Mouse (Mus musculus) kidney, adult 2 months (tissue): Measurements from ENCODE around the gene Gtf3c5.
A peak's percentile ranks its signal among the peaks of the same experiment; 100 is the strongest.

Experiments
- CTCF ChIP-seq: fragments of 200-500 bp; conservative IDR thresholded peaks from 2 replicates; pipeline ENCODE4 v1.5.1; 2011; ENCODE audit warnings: low read depth, mild to moderate bottlenecking, control low read depth, low read length, moderate library complexity, mixed read lengths; ENCODE audit not compliant: insufficient read depth, insufficient read length
- POLR2A ChIP-seq: fragments of 200-500 bp; IDR thresholded peaks from one replicate; pipeline ENCODE4 v1.6.1; 2011; ENCODE audit warnings: low read depth, low read length, control low read depth

DNA sequence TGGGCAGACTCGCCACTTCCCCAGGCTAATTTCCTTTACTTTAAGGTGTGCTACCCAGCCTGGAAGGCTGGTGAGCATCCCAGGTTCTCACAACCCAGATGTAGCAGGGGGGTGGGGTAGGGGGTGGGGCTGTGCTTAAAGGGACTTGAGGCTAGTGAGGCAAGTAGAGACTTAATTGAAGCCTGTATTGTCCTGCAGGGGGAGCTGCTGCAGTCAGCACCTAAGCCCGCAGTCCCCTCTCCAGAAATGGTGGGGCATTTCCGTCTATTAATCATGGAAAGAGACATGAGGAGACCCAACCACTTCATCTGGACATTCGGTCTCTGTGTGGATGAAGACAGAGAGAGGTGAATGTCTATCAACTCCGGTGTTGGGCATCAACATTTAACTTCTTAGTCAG is 32.8 kb upstream of the Gtf3c5 start:
- TF ChIP-seq CTCF, result peak; percentile 37; the same call in 1 of the 2 replicates
- no peak for TF ChIP-seq POLR2A
